Mouse (Mus musculus): ENCODE results near the gene Nup107. TPM values are rescaled to one million over a fixed set of nuclear protein-coding genes. Genes with fewer than 3 reads are reported as not detected.
A peak's percentile ranks its signal among the peaks of the same experiment; 100 is the strongest.
"Not testable (repeated sequence)": the region's sequence is repeated elsewhere in the genome, so short reads cannot be mapped to it uniquely, and the experiment has no call there.

The Nup107 gene
- polyA plus RNA-seq, 1 experiment from 2014 or later: 104 TPM

DNA sequence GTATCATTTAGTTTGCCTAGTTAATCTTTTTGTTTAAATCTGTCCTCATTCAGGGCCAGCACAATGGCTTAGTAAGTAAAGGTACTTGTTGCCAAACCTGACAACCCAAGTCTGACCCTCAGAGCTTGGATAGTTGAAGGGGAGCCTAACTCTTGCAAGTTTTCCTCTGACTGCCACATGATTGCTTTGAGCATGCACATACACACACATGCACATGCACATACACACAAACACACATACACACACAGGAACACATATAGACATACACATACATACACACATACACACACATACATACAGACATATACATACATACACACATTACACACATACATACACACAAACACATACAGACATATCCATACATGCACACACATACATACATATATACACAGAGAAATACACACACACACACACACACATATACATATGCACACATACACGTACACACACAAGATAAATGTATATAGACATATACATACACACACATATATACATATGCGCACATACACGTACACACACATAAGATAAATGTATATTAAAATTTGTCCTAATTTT, 67.6 kb downstream of the Nup107 start:
- Histone ChIP-seq H3K27ac (ENCODE audit: low read depth, low read length) (no peak overlapping the region), H3K27me3 (ENCODE audit: control insufficient read depth, insufficient read depth, low read length) (no peaks in the 10 kb centered on the region), H3K9ac (ENCODE audit: low read length) (no peak overlapping the region), H3K36me3 (ENCODE audit: control insufficient read depth, insufficient read depth, low read length) (no peaks in the 10 kb centered on the region), H3K4me2 (ENCODE audit: low read depth, low read length, severe bottlenecking) (no peak overlapping the region), H3K4me1 (replicated peaks; ENCODE audit: control insufficient read depth, insufficient read depth, low read length) (no peaks in the 10 kb centered on the region), H3K4me3 (ENCODE audit: low read depth, low read length) (no peak overlapping the region), H3K9me3 (ENCODE audit: control insufficient read depth, low read length) (no peaks in the 10 kb centered on the region)
- ATAC-seq (replicated peaks; ENCODE audit: low FRiP score) (no peak), DNase-seq (ENCODE audit: low spot score) (no peak)
- 89% methylated on average over 3 of the region's 3 CpGs for WGBS

DNA sequence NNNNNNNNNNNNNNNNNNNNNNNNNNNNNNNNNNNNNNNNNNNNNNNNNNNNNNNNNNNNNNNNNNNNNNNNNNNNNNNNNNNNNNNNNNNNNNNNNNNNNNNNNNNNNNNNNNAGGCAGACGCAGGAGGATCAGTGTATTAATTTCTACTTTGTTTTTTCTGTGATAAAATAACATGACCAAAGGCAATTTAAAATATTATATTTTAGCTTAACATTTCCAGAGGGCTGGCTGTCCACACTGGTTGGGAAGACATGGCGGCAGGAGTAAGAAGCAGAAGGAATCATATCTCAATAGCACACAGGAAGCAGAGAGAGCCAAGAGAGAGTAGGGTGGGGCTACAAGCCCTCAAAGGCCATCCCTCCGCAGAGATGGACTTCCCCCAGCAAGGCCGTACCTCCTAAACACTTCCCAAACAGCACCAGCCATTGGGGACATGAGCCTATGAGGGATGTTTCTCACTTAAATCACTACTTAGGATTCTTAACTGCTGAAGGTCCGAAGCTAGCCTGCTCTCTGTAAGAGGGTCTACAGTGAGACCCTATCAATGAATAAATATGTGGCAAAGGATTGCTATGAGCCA, 68.3 kb downstream of the Nup107 start:
- WGBS: 83% methylated on average over 5 of the region's 5 CpGs

DNA sequence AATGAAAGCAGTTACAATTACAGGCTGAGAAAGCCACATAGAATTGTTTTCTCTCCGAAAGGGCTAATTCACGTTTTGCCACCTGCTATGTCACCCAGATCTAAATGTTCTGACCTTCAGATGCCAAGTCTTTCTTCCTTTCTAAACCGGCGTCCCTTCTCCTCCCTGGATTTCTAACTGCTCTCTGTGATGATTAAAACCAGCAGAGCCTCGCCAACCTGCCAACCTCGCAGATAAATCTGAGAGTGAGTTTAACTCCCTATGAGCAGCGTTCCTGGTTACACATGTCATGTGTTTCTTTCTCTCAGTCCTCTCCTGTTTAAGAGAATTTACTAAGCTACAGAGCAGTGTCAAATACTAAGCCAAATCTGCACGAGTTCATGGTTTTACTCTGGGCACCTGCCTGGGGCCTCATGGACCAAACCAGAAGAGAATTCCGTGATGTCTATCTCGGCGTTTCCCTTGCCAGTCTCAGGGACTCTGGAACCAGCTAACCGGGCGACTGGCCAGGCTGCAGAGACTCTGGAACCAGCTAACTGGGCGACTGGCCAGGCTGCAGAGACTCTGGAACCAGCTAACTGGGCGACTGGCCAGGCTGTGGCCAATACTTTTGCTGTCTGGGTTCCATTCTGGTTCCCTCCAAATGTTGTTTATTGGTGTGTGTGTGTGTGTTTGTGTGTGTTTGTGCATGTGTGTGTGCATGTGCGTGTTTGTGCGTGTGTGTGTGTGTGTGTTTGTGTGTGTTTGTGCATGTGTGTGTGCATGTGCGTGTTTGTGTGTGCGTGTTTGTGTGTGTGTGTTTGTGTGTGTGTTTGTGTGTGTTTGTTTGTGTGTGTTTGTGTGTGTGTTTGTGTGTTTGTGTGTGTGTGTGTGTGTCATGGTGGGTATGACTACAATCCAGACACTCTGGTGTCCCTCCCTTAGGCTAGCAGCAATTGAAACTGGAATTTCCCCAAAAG, 74.1 kb downstream of the Nup107 start:
- no peaks in the 10 kb centered on the region for H3K9me3 ChIP-seq (ENCODE audit: control insufficient read depth, low read length)
- H3K36me3 ChIP-seq (ENCODE audit: control insufficient read depth, insufficient read depth, low read length): no peaks in the 10 kb centered on the region
- H3K4me3 ChIP-seq (ENCODE audit: low read depth, low read length): no peak overlapping the region
- no peak for DNase-seq (ENCODE audit: low spot score)
- H3K27ac ChIP-seq (ENCODE audit: low read depth, low read length): no peak overlapping the region
- 68% methylated on average over 19 of the region's 19 CpGs for WGBS
- H3K27me3 ChIP-seq (ENCODE audit: control insufficient read depth, insufficient read depth, low read length): no peaks in the 10 kb centered on the region
- no peak for ATAC-seq (replicated peaks; ENCODE audit: low FRiP score)
- H3K4me2 ChIP-seq (ENCODE audit: low read depth, low read length, severe bottlenecking): no peak overlapping the region
- no peak overlapping the region for H3K9ac ChIP-seq (ENCODE audit: low read length)
- H3K4me1 ChIP-seq (replicated peaks; ENCODE audit: control insufficient read depth, insufficient read depth, low read length): peaks cover 4% of the 10 kb centered on the region; the same call in 1 of the 2 replicates

More for the DNA sequence above, 68.3 kb downstream of the Nup107 start:
- ATAC-seq (replicated peaks; ENCODE audit: low FRiP score): no peak
- H3K9me3 ChIP-seq (ENCODE audit: control insufficient read depth, low read length): no peaks in the 10 kb centered on the region
- H3K27me3 ChIP-seq (ENCODE audit: control insufficient read depth, insufficient read depth, low read length): no peaks in the 10 kb centered on the region
- no peak for DNase-seq (ENCODE audit: low spot score)
- no peak overlapping the region for H3K27ac ChIP-seq (ENCODE audit: low read depth, low read length)
- H3K9ac ChIP-seq (ENCODE audit: low read length): no peak overlapping the region
- H3K4me2 ChIP-seq (ENCODE audit: low read depth, low read length, severe bottlenecking): no peak overlapping the region
- no peaks in the 10 kb centered on the region for H3K36me3 ChIP-seq (ENCODE audit: control insufficient read depth, insufficient read depth, low read length)
- no peak overlapping the region for H3K4me3 ChIP-seq (ENCODE audit: low read depth, low read length)
- no peaks in the 10 kb centered on the region for H3K4me1 ChIP-seq (replicated peaks; ENCODE audit: control insufficient read depth, insufficient read depth, low read length)

DNA sequence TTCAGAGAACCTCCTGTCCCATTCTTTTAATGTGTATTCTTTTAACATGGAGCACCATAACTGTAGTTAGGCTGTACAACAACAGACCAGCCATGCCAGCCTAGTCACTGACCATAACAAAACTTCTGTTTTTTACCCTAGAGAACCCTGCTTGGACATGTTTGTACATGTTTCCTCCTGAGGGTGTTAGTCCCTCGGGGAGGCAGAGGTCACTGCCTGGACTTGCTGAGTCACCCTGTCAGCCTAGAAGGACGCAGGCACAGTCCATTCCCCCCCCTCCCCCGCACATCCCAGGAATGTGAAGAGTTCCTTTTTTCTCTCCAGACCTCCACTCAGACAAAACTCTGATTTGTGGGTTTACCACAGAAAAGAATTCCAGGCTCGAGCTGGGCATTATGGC, 74.9 kb downstream of the Nup107 start:
- 13% methylated on average over 4 of the region's 4 CpGs for WGBS
- H3K4me3 ChIP-seq (ENCODE audit: low read depth, low read length): no peak overlapping the region
- ATAC-seq (replicated peaks; ENCODE audit: low FRiP score) (no peak), DNase-seq (ENCODE audit: low spot score) (peak; percentile 63)
- H3K4me1 ChIP-seq (replicated peaks; ENCODE audit: control insufficient read depth, insufficient read depth, low read length): peaks cover 4% of the 10 kb centered on the region; the same call in 1 of the 2 replicates
- no peaks in the 10 kb centered on the region for H3K36me3 ChIP-seq (ENCODE audit: control insufficient read depth, insufficient read depth, low read length)
- no peak overlapping the region for H3K9ac ChIP-seq (ENCODE audit: low read length)
- no peak overlapping the region for H3K4me2 ChIP-seq (ENCODE audit: low read depth, low read length, severe bottlenecking)
- no peaks in the 10 kb centered on the region for H3K9me3 ChIP-seq (ENCODE audit: control insufficient read depth, low read length)
- no peak overlapping the region for H3K27ac ChIP-seq (ENCODE audit: low read depth, low read length)
- no peaks in the 10 kb centered on the region for H3K27me3 ChIP-seq (ENCODE audit: control insufficient read depth, insufficient read depth, low read length)

DNA sequence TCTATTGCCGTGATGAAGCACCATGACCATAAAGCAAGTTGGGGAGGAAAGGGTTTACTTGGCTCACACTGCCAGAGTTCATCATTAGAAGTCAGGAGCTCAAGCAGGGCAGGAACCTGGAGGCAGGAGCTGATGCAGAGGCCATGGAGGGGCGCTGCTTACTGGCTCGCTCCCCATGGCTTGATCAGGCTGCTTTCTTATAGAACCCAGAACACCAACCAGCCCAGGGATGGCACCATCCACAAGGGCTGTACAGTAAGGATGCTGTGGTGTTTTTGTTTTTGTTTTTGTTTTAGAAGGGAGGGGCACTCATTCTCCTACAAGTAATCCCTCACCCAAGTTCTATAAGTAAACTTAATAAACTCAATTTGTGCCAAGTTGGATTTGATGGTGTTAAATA, 75.8 kb downstream of the Nup107 start:
- DNase-seq (ENCODE audit: low spot score): no peak
- no peak overlapping the region for H3K4me3 ChIP-seq (ENCODE audit: low read depth, low read length)
- ATAC-seq (replicated peaks; ENCODE audit: low FRiP score): no peak
- WGBS: 87% methylated on average over 3 of the region's 3 CpGs
- H3K9me3 ChIP-seq (ENCODE audit: control insufficient read depth, low read length): no peaks in the 10 kb centered on the region
- no peak overlapping the region for H3K9ac ChIP-seq (ENCODE audit: low read length)
- H3K4me1 ChIP-seq (replicated peaks; ENCODE audit: control insufficient read depth, insufficient read depth, low read length): peaks cover 4% of the 10 kb centered on the region; the same call in 1 of the 2 replicates
- no peaks in the 10 kb centered on the region for H3K27me3 ChIP-seq (ENCODE audit: control insufficient read depth, insufficient read depth, low read length)
- no peaks in the 10 kb centered on the region for H3K36me3 ChIP-seq (ENCODE audit: control insufficient read depth, insufficient read depth, low read length)
- H3K27ac ChIP-seq (ENCODE audit: low read depth, low read length): no peak overlapping the region
- H3K4me2 ChIP-seq (ENCODE audit: low read depth, low read length, severe bottlenecking): no peak overlapping the region

DNA sequence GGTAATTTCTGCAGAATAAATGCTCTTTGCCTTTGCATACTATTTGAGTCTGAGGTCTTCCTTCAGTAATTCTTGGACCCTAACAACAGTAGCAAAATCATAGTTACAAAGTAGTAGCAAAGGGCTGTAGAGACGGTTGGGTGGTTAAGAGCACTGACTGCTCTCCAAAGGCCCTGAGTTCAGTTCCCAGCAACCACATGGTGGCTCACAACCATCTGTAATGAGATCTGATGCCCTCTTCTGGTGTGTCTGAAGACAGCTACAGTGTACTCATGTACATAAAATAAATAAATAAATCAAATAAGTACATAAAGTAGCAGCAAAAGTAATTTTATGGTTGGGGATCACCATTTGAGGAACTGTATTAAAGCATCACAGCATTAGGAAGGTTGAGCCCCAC, 76.9 kb downstream of the Nup107 start:
- DNase-seq (ENCODE audit: low spot score); H3K4me3 ChIP-seq (ENCODE audit: low read depth, low read length); H3K27ac ChIP-seq (ENCODE audit: low read depth, low read length); H3K9me3 ChIP-seq (ENCODE audit: control insufficient read depth, low read length); H3K27me3 ChIP-seq (ENCODE audit: control insufficient read depth, insufficient read depth, low read length); ATAC-seq (replicated peaks; ENCODE audit: low FRiP score); H3K36me3 ChIP-seq (ENCODE audit: control insufficient read depth, insufficient read depth, low read length); H3K9ac ChIP-seq (ENCODE audit: low read length); H3K4me1 ChIP-seq (replicated peaks; ENCODE audit: control insufficient read depth, insufficient read depth, low read length); H3K4me2 ChIP-seq (ENCODE audit: low read depth, low read length, severe bottlenecking): not testable (repeated sequence)
- WGBS: 89% methylated on average over 1 of the region's 1 CpGs

DNA sequence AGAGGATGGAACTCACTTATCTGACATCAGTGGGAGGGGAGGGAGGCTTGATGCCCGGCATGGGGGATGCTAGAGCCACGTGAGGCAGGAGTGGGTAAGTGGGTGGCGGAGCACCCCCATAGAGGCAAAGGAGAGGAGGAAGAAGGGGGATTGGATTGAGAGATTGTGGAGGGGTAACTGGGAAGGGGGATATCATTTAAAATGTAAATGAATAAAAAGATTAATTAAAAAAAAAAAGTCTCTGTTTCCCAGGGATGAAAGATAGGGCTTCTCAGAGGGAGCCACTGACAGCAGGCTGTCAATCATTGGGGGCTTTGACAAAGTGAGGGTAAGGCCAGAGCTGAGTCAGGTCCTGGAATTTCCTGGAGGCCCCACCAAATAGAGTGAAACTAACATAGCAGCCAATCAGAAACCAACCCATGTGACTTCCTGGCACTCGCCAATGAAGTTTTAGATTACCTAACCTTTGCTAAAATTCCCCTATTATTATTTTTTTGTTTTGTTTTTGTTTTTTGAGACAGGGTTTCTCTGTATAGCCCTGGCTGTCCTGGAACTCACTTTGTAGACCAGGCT, 77.5 kb downstream of the Nup107 start:
- Histone ChIP-seq H3K9me3 (ENCODE audit: control insufficient read depth, low read length) (no peaks in the 10 kb centered on the region), H3K9ac (ENCODE audit: low read length) (no peak overlapping the region), H3K27me3 (ENCODE audit: control insufficient read depth, insufficient read depth, low read length) (no peaks in the 10 kb centered on the region), H3K36me3 (ENCODE audit: control insufficient read depth, insufficient read depth, low read length) (no peaks in the 10 kb centered on the region), H3K4me1 (replicated peaks; ENCODE audit: control insufficient read depth, insufficient read depth, low read length) (peaks cover 4% of the 10 kb centered on the region; the same call in 1 of the 2 replicates), H3K4me2 (ENCODE audit: low read depth, low read length, severe bottlenecking) (no peak overlapping the region), H3K4me3 (ENCODE audit: low read depth, low read length) (no peak overlapping the region), H3K27ac (ENCODE audit: low read depth, low read length) (no peak overlapping the region)
- DNase-seq (ENCODE audit: low spot score) (no peak), ATAC-seq (replicated peaks; ENCODE audit: low FRiP score) (no peak)
- WGBS: 79% methylated on average over 4 of the region's 4 CpGs

DNA sequence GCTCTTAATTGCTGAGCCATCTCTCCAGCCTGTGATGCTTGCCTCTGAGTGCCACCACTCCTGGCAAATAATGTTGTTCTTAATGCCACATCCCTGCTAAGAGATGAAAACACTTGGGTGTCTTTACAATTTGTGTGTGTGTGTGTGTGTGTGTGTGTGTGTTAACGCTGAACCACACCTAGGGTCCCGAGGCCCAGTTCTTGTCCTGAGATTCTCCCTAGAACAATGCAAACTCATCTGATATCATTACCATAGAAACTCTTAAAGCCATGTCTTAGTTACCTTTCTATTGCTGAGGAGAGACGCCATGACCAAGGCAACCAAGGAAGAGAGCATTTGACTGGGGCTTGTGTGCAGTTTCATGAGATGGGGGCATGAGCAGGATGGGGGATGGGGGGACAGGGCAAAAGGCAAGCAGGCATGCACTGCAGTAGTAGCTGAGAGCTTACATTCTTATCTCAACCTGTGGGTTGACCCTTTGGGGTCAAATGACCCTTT, 78.4 kb downstream of the Nup107 start:
- no peaks in the 10 kb centered on the region for H3K9me3 ChIP-seq (ENCODE audit: control insufficient read depth, low read length)
- H3K27ac ChIP-seq (ENCODE audit: low read depth, low read length): no peak overlapping the region
- H3K36me3 ChIP-seq (ENCODE audit: control insufficient read depth, insufficient read depth, low read length): no peaks in the 10 kb centered on the region
- no peak overlapping the region for H3K9ac ChIP-seq (ENCODE audit: low read length)
- H3K4me1 ChIP-seq (replicated peaks; ENCODE audit: control insufficient read depth, insufficient read depth, low read length): peaks cover 4% of the 10 kb centered on the region; the same call in 1 of the 2 replicates
- DNase-seq (ENCODE audit: low spot score): no peak
- no peak overlapping the region for H3K4me2 ChIP-seq (ENCODE audit: low read depth, low read length, severe bottlenecking)
- no peak for ATAC-seq (replicated peaks; ENCODE audit: low FRiP score)
- 94% methylated on average over 3 of the region's 3 CpGs for WGBS
- H3K4me3 ChIP-seq (ENCODE audit: low read depth, low read length): no peak overlapping the region
- no peaks in the 10 kb centered on the region for H3K27me3 ChIP-seq (ENCODE audit: control insufficient read depth, insufficient read depth, low read length)

Data from forebrain, embryonic 11.5 days (tissue).